Mouse (Mus musculus): ENCODE results near the gene Plppr5. TPM values are rescaled to one million over a fixed set of nuclear protein-coding genes. Genes with fewer than 3 reads are reported as not detected.

Plppr5 gene
- not detected for total RNA-seq (2023)

GRCm38 (mm10) chr3:117574529-117575252, at the start of gene Plppr5:
Plppr5 (plus strand) TSS chr3:117574836.

Other genes starting within 250 kb of the Plppr5 start
- gene Plppr4, start 214.0 kb upstream of the Plppr5 start, total RNA-seq (2023), result not detected

Measured in CD8-positive naive resting alpha-beta T cell, adult 57 days (primary cell).